Mouse (Mus musculus): Measurements from ENCODE around the gene Tnfrsf12a. TPM values are rescaled to one million over a fixed set of nuclear protein-coding genes. Genes with fewer than 3 reads are reported as not detected.

Tnfrsf12a gene
- total RNA-seq (2018; cell fraction: chromatin; rRNA removed), result 10 to 100 TPM in 11 of 26 experiments, 1 to 10 TPM in 14, not detected in 1; 1.2 to 64.6 (median 9.6) TPM
- total RNA-seq (2018; cell fraction: cytosol; rRNA removed), result 10 to 100 TPM in 4 of 26 experiments, 1 to 10 TPM in 22; 1.0 to 27.3 (median 3.5) TPM
- 10 to 100 TPM in 11 of 26 experiments, 1 to 10 TPM in 15; 1.5 to 55.4 (median 6.5) TPM for total RNA-seq (2018; cell fraction: nucleus; rRNA removed)
- 3.2 to 12.0 TPM (median 5.7 TPM) in 3 replicates for polyA plus RNA-seq (2018)

- H3K79me2 ChIP-seq (ENCODE audit: inconsistent target), result peaks cover 18% of the 10 kb centered on the region; the same call in 1 of the 2 replicates
- peak within 1 kb of the TSS; percentile 24; the same call in 1 of the 2 replicates for H3K27ac ChIP-seq
- H3K36me3 ChIP-seq (ENCODE audit: inconsistent target), result no peaks in the 10 kb centered on the region
- peak within 1 kb of the TSS; percentile 65 for H3K4me3 ChIP-seq (ENCODE audit: inconsistent target)
- under 1% methylated on average over 33 of the region's 34 CpGs for WGBS (ENCODE audit: missing documents)
These were observed at the start of gene Tnfrsf12a for GRCm38 (mm10) chr17:23677236-23677679. TSS of gene Tnfrsf12a (minus strand) at chr17:23677468.

GRCm38 (mm10) chr17:23726758-23727142 lies 49.5 kb upstream of the Tnfrsf12a start:
- H3K27ac ChIP-seq, result peak overlapping the region; percentile 60

GRCm38 (mm10) chr17:23725999-23726757 lies 48.9 kb upstream of the Tnfrsf12a start, which contains the start of gene Pkmyt1:
TSS of gene Pkmyt1 (plus strand) at chr17:23726336.
- H3K36me3 ChIP-seq (ENCODE audit: inconsistent target), result no peaks in the 10 kb centered on the region
- peak within 1 kb of the TSS; percentile 60 for H3K27ac ChIP-seq
- H3K4me3 ChIP-seq (ENCODE audit: inconsistent target), result peak within 1 kb of the TSS; percentile 55
- peaks cover 21% of the 10 kb centered on the region for H3K79me2 ChIP-seq (ENCODE audit: inconsistent target)
- 2% methylated on average over 69 of the region's 73 CpGs for WGBS (ENCODE audit: missing documents)

More at GRCm38 (mm10) chr17:23726758-23727142, 49.5 kb upstream of the Tnfrsf12a start:
- H3K36me3 ChIP-seq (ENCODE audit: inconsistent target), result no peaks in the 10 kb centered on the region
- peak overlapping the region; percentile 47 for H3K4me3 ChIP-seq (ENCODE audit: inconsistent target)
- H3K79me2 ChIP-seq (ENCODE audit: inconsistent target), result peaks cover 21% of the 10 kb centered on the region
- WGBS (ENCODE audit: missing documents), result under 1% methylated on average over 20 of the region's 20 CpGs

GRCm38 (mm10) chr17:23725477-23725876 lies 48.2 kb upstream of the Tnfrsf12a start:
- Histone ChIP-seq H3K4me3 (ENCODE audit: inconsistent target) (peak overlapping the region; percentile 55), H3K36me3 (ENCODE audit: inconsistent target) (no peaks in the 10 kb centered on the region), H3K79me2 (ENCODE audit: inconsistent target) (peaks cover 21% of the 10 kb centered on the region), H3K27ac (peak overlapping the region; percentile 55)
- 43% methylated on average over 4 of the region's 4 CpGs for WGBS (ENCODE audit: missing documents)

- WGBS (ENCODE audit: missing documents), result 90% methylated on average over 7 of the region's 7 CpGs
- H3K36me3 ChIP-seq (ENCODE audit: inconsistent target), result no peaks in the 10 kb centered on the region
- H3K27ac ChIP-seq, result no peak within 1 kb of the TSS
- peaks cover 7% of the 10 kb centered on the region for H3K79me2 ChIP-seq (ENCODE audit: inconsistent target)
- no peak within 1 kb of the TSS for H3K4me3 ChIP-seq (ENCODE audit: inconsistent target)
These were observed 45.3 kb upstream of the Tnfrsf12a start, which contains the start of gene 1520401A03Rik for GRCm38 (mm10) chr17:23722376-23723125. TSS of gene 1520401A03Rik (minus strand) at chr17:23722783.

GRCm38 (mm10) chr17:23721886-23722285 lies 44.6 kb upstream of the Tnfrsf12a start:
- Histone ChIP-seq H3K36me3 (ENCODE audit: inconsistent target) (no peaks in the 10 kb centered on the region), H3K4me3 (ENCODE audit: inconsistent target) (no peak overlapping the region), H3K79me2 (ENCODE audit: inconsistent target) (peaks cover under 1% of the 10 kb centered on the region; the same call in 1 of the 2 replicates), H3K27ac (no peak overlapping the region)
- WGBS (ENCODE audit: missing documents), result 100% methylated on average over 2 of the region's 2 CpGs

GRCm38 (mm10) chr17:23719455-23719854 lies 42.2 kb upstream of the Tnfrsf12a start:
- Histone ChIP-seq H3K4me3 (ENCODE audit: inconsistent target) (no peak overlapping the region), H3K79me2 (ENCODE audit: inconsistent target) (no peaks in the 10 kb centered on the region), H3K36me3 (ENCODE audit: inconsistent target) (no peaks in the 10 kb centered on the region), H3K27ac (no peak overlapping the region)
- WGBS (ENCODE audit: missing documents), result 33% methylated on average over 1 of the region's 1 CpGs

GRCm38 (mm10) chr17:23717003-23717402 lies 39.7 kb upstream of the Tnfrsf12a start:
- Histone ChIP-seq H3K4me3 (ENCODE audit: inconsistent target) (no peak overlapping the region), H3K36me3 (ENCODE audit: inconsistent target) (no peaks in the 10 kb centered on the region), H3K79me2 (ENCODE audit: inconsistent target) (no peaks in the 10 kb centered on the region), H3K27ac (no peak overlapping the region)
- 100% methylated on average over 2 of the region's 2 CpGs for WGBS (ENCODE audit: missing documents)

GRCm38 (mm10) chr17:23706212-23706611 lies 28.9 kb upstream of the Tnfrsf12a start:
- Histone ChIP-seq H3K27ac (no peak overlapping the region), H3K4me3 (ENCODE audit: inconsistent target) (no peak overlapping the region), H3K36me3 (ENCODE audit: inconsistent target) (no peaks in the 10 kb centered on the region), H3K79me2 (ENCODE audit: inconsistent target) (no peaks in the 10 kb centered on the region)
- WGBS (ENCODE audit: missing documents), result 6% methylated on average over 3 of the region's 3 CpGs

- no peaks in the 10 kb centered on the region for H3K79me2 ChIP-seq (ENCODE audit: inconsistent target)
- no peak overlapping the region for H3K27ac ChIP-seq
- H3K4me3 ChIP-seq (ENCODE audit: inconsistent target), result no peak overlapping the region
- 83% methylated on average over 5 of the region's 7 CpGs for WGBS (ENCODE audit: missing documents)
- H3K36me3 ChIP-seq (ENCODE audit: inconsistent target), result no peaks in the 10 kb centered on the region
These were observed 28.3 kb upstream of the Tnfrsf12a start for GRCm38 (mm10) chr17:23705525-23706104.

- Histone ChIP-seq H3K36me3 (ENCODE audit: inconsistent target) (no peaks in the 10 kb centered on the region), H3K27ac (no peak overlapping the region), H3K4me3 (ENCODE audit: inconsistent target) (no peak overlapping the region), H3K79me2 (ENCODE audit: inconsistent target) (no peaks in the 10 kb centered on the region)
- 87% methylated on average over 7 of the region's 7 CpGs for WGBS (ENCODE audit: missing documents)
These were observed 27.5 kb upstream of the Tnfrsf12a start for GRCm38 (mm10) chr17:23704741-23705140.

- 90% methylated on average over 9 of the region's 9 CpGs for WGBS (ENCODE audit: missing documents)
- no peak overlapping the region for H3K4me3 ChIP-seq (ENCODE audit: inconsistent target)
- no peaks in the 10 kb centered on the region for H3K79me2 ChIP-seq (ENCODE audit: inconsistent target)
These were observed 26.0 kb upstream of the Tnfrsf12a start for GRCm38 (mm10) chr17:23703301-23703700.

GRCm38 (mm10) chr17:23700079-23700478 lies 22.8 kb upstream of the Tnfrsf12a start:
- H3K79me2 ChIP-seq (ENCODE audit: inconsistent target), result no peaks in the 10 kb centered on the region
- H3K27ac ChIP-seq, result no peak overlapping the region
- WGBS (ENCODE audit: missing documents), result under 1% methylated on average over 28 of the region's 28 CpGs
- no peaks in the 10 kb centered on the region for H3K36me3 ChIP-seq (ENCODE audit: inconsistent target)
- no peak overlapping the region for H3K4me3 ChIP-seq (ENCODE audit: inconsistent target)

More at GRCm38 (mm10) chr17:23703301-23703700, 26.0 kb upstream of the Tnfrsf12a start:
- Histone ChIP-seq H3K27ac (no peak overlapping the region), H3K36me3 (ENCODE audit: inconsistent target) (no peaks in the 10 kb centered on the region)
